Mouse (Mus musculus): ENCODE data around the gene Tpp1. TPM values are rescaled to one million over a fixed set of nuclear protein-coding genes. Genes with fewer than 3 reads are reported as not detected.
"Not testable (repeated sequence)": the region's sequence is repeated elsewhere in the genome, so short reads cannot be mapped to it uniquely, and the experiment has no call there.

The Tpp1 gene
- total RNA-seq, 2 experiments from 2014 or later, result 59.6 to 73.9 TPM

DNA sequence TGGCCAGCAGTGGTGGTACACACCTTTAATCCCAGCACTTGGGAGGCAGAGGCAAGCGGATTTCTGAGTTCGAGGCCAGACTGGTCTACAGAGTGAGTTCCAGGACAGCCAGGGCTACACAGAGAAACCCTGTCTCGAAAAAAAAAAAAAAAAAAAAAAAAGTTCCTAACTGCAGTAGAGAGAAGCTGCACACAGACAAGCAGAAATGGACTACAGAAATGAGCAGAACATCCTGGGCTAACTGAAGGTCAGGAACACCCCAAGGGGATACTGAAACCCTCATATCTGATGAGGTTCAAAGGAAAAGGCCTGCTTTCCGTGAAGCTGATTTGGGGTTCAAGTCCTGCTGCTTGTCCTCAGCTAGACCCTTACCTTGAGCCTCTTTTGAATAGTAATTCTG is 16.6 kb downstream of the Tpp1 start:
- intact Hi-C loops (cut with DNase I), result loop anchor here (5.0 kb wide), 1 partner anchor 103 kb away; the partner anchor contains the start of gene Trim3
- not testable (repeated sequence) for DNase-seq (ENCODE audit: low spot score in 2 of 2)

DNA sequence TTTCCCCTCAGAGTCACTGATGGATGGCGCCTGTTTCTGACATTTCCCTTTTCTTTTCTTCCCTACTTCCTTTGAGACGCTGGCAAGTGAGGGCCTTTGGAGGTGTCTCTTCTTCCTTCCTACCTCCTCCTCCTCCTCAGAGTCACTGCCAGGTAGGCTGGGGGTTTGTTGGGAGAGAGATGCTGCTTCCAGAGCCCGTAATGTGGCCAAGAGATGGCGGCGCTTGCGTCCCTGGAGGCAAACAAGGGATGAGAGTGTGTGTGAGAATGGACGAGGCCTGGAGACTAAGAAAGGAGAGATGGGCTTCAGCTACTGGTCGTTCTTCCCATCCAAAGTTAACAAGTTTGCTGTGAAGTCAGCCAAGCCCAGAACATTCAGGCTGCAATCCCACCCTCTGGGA is 17.2 kb downstream of the Tpp1 start:
- intact Hi-C loops (cut with DNase I), result loop anchor here (5.0 kb wide), 1 partner anchor 103 kb away; the partner anchor contains the start of gene Trim3
- no peak for DNase-seq (ENCODE audit: low spot score in 2 of 2)

DNA sequence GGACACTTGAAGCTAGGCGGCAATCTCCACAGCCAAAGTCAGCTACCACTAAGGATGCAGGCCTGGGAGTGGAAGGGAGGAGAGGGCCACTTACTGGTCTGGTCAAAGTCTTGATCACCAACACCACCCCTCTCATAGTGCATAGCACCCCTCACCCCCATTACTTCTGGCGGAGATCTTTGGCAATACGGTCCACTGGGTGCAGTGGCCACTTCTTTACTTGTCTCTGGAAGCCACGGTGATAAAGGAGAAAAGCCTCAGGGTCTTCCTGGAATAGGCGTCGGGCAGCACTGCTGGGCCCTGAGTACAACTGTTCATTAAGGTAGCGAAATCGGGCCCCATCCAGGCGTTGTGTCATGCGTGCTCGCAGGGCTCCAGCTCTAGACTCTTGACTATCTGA is 18.2 kb downstream of the Tpp1 start:
- no peak for DNase-seq (ENCODE audit: low spot score in 2 of 2)
- intact Hi-C loops (cut with DNase I), result no loop called here

DNA sequence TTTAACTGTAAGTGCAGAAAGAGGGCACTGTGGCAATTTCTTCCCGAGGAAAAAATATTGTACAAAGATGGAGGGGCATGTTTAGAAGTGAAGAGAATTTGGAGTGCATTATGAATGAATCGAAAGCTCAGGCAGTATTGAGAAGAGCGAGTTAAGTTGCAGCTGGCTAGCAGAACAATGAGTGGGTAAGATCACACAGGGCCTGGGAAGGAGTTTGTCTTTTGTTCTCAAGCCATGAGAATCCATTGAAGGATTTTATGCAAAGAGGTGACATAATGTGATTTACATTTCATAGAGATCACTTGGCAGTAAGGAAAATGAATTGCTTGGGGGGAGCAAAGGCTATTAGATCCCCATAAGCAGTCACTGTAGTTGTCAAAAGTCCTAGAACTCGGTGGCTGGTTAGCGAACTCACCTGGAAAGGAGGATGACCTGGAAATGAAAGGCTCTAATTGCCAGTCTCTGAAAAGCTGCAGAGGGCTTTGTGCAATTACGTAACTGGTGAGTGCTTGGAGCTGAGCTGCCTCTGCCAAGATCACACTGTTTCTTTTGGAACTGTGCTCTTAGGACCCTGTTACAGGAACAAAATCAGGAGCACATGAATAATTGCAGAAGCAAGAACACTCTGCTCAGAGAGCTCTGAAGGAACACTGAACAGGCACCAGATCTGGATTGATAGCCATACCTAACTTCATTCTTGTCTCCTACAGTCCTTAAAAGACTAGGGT is 23.2 kb downstream of the Tpp1 start:
- intact Hi-C loops (cut with DNase I), result no loop called here
- DNase-seq (ENCODE audit: low spot score in 2 of 2), result no peak

DNA sequence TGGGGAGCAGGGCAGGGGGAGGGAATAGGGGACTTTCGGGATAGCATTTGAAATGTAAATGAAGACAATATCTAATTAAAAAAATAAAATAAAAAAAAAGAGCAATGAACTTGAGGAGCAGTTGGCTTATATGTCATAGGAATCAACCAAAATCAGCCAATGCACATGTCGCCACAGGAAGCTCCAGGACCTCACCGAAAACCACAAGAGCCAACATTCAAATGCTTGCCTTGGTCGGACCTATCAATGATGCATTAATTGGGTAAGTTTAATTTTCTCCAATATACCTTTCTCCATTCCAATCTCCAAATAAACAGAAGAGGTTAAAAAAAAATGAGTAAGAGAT is 25.1 kb downstream of the Tpp1 start:
- intact Hi-C loops (cut with DNase I), result loop anchor here (1.0 kb wide), 1 partner anchor 89 kb away; no protein-coding TSS in a partner anchor
- no peak for DNase-seq (ENCODE audit: low spot score in 2 of 2)

DNA sequence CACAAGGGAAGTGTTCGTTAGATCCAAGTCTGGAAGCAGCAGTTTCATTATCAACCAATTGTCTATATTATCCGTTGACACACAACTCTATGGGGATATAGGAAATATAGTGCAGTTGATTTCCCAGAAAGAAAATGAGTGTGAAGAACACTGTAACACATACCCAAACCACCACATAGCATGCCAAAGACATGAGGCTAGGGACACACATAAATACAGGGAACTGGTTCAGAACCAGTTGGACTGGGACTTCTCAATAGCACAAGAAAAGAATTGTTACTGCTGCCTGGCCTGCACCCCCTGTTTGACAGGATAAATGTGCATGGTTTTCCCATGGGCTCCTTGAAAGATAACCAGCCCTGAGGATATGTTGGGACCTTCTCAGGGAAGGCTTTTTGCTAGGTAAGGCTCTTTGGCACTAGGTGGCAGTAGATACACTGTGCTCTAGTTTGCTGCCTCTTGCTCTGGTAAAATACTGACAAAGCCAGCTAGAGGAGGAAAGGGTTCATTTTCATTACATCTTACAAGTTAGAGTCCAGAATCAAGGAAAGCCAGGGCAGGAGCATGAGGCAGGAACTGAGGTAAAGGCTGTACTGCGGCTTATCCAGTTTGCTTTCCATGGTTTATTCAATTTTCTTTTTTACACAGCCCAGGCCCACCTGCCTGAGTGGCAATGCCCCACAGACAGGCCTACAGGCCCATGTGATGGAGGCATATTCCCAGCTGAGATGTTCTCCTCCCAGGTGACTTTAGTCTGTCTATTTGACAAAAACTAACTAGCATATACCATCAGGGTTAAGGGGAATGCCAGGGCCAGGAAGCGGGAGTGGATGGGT is 25.7 kb downstream of the Tpp1 start:
- intact Hi-C loops (cut with DNase I), result loop anchor here (1.0 kb wide), 1 partner anchor 90 kb away; no protein-coding TSS in a partner anchor

DNA sequence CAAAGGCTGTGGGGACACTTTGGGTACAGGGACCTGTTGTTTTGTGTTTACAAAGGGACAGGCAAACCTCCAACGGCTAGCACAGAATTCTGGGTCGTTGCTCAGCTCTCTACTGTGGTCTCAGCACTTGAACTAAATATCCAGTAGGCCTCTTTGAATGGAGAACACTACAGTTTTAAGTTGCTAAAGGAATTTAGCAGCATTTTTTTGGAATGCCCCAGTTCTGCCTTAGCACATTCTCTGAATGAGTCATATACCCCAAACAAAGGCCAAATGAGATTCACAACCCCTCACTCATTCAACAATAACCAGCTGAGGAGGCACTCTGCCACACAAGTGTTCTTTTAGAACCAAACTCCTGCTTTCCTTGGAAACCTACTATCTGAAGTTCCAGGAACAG is 30.1 kb downstream of the Tpp1 start:
- intact Hi-C loops (cut with DNase I), result no loop called here

More for the DNA sequence above, 25.7 kb downstream of the Tpp1 start:
- DNase-seq (ENCODE audit: low spot score in 2 of 2), result peak; percentile 32 to 35

DNA sequence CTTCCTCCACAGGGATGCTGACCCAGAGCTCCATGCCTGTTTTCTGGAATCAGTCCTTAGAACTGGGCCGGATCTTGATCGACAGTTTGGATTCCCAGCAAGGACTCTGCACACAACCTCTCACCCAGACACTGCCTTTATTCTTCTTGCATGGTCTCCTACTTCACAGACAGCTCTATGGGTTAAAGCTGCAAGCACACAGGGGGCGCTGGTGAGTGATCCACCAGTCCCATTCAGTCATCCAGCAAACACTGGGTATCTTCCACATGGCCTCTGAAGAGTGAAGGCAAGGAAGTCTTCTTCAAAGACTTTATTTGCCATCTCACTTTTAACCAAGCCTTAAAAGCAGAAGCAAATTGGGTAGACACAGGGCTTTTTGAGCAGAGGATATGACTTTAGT is 36.7 kb downstream of the Tpp1 start:
- no peak for DNase-seq (ENCODE audit: low spot score in 2 of 2)
- intact Hi-C loops (cut with DNase I), result no loop called here

More for the DNA sequence above, 30.1 kb downstream of the Tpp1 start:
- DNase-seq (ENCODE audit: low spot score in 2 of 2), result no peak

DNA sequence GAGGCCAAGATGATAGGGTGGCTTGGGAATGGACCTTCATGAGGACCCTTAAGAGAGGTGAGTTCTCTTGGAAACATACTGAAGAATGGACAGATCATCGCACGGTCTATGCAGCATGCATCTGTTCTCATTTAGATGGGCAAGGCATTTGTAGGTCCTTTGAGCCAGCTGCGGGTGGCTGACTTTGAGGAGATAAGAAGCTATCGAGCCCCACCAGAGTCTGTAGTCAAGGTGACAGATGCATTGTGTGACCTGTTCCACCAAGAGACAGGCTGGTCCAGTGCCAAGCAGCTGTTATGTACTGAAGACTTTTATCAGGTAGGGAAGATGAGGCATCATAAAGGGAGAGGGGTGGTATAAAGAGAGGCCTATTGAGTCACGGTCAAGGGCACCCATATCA is 43.3 kb downstream of the Tpp1 start:
- no peak for DNase-seq (ENCODE audit: low spot score in 2 of 2)
- intact Hi-C loops (cut with DNase I), result no loop called here

DNA sequence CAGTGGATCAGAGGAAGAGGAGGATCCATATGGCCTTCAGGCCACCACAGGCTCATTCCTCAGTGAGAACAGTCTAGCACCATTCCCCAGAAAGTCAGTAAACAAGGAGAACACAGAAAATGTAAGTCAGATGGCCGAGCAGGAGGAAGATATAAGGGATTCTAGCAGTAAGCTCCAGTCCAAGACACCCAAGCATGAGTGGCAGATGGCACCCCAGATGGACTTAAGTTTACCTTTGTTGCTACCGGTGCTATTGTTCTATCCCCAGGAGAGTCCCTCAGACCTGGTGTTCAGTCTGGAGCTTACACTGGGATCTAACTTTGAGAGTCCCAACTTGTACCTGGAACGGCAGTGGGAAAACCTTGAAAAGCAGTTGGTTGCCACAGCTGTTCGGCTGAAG is 48.2 kb downstream of the Tpp1 start:
- no peak for DNase-seq (ENCODE audit: low spot score in 2 of 2)
- intact Hi-C loops (cut with DNase I), result no loop called here

DNA sequence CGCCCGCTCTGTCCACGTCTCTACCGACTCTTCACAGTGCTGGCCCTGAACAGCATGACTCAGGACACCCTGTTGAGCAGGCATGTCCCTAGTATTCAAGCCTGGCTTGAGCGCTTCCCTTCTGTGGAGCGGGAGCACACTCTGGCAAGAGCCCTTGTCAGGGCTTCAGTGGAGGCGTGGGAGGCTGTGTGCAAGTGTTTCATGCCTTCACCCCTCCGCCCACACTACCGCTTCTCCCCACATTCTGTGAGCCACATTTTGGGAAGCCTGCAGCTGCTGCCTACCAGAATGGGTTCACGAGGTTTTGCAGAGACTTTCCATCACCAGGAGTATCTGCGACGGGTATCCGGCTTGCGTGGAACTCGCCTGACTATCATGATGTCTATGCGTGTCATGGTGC is 48.9 kb downstream of the Tpp1 start:
- peak; percentile 14 to 21 for DNase-seq (ENCODE audit: low spot score in 2 of 2)
- intact Hi-C loops (cut with DNase I), result no loop called here

Other genes starting within 250 kb of the Tpp1 start
- 100 to 1,000 TPM in 1 of 2 experiments, 10 to 100 TPM in 1; 97.4 to 114 TPM for gene Smpd1, start 197.9 kb downstream of the Tpp1 start, total RNA-seq (2021)
- gene Apbb1, start 170.6 kb downstream of the Tpp1 start, total RNA-seq (2021), result 100 to 1,000 TPM; 437 to 517 TPM
- gene Hpx, start 152.1 kb downstream of the Tpp1 start, total RNA-seq (2021), result under 1 TPM; 0.42 to 0.79 TPM
- 100 to 1,000 TPM; 145 to 165 TPM for gene Trim3, start 118.7 kb downstream of the Tpp1 start, total RNA-seq (2021)
- 10 to 100 TPM; 70.9 to 75.7 TPM for gene Timm10b, start 112.2 kb downstream of the Tpp1 start, total RNA-seq (2021)
- 100 to 1,000 TPM in 1 of 2 experiments, 10 to 100 TPM in 1; 96.6 to 106 TPM for gene Arfip2, start 111.8 kb downstream of the Tpp1 start, total RNA-seq (2021)
- 10 to 100 TPM in 1 of 2 experiments, 1 to 10 TPM in 1; 9.4 to 16.3 TPM for gene Gm45799, start 111.7 kb downstream of the Tpp1 start, total RNA-seq (2021)
- 1 to 10 TPM; 3.4 to 9.5 TPM for gene Dnhd1, start 101.4 kb downstream of the Tpp1 start, total RNA-seq (2021)
- 10 to 100 TPM; 78.8 to 81.7 TPM for gene Ilk, start 15.6 kb downstream of the Tpp1 start, total RNA-seq (2021)
- gene Rrp8, start 14.8 kb downstream of the Tpp1 start, total RNA-seq (2021), result 10 to 100 TPM; 13.0 to 14.0 TPM
- 100 to 1,000 TPM; 112 to 127 TPM for gene Taf10, start 7.9 kb downstream of the Tpp1 start, total RNA-seq (2021)
- gene Dchs1, start 35.4 kb upstream of the Tpp1 start, total RNA-seq (2021), result 10 to 100 TPM in 1 of 2 experiments, 1 to 10 TPM in 1; 8.6 to 11.5 TPM
- gene Mrpl17, start 58.9 kb upstream of the Tpp1 start, total RNA-seq (2021), result 100 to 1,000 TPM in 1 of 2 experiments, 10 to 100 TPM in 1; 90.1 to 114 TPM
- gene Gm4070, start 201.7 kb upstream of the Tpp1 start, total RNA-seq (2021), result 1 to 10 TPM; 1.2 to 3.2 TPM